Mouse (Mus musculus) midbrain, embryonic 11.5 days (tissue): ENCODE measurements around the gene Ms4a3. TPM values are rescaled to one million over a fixed set of nuclear protein-coding genes. Genes with fewer than 3 reads are reported as not detected.

Experiments
- ATAC-seq: fragments of 200-750 bp; cut with Nextera tagmentation; 2 replicates; pipeline ENCODE4 v1.8.0; 2017; ENCODE audit warnings: moderate TSS enrichment, moderate library complexity; ENCODE audit not compliant: low FRiP score
- DNase-seq: peaks from one replicate; pipeline ENCODE4 v3.0.0; 2015; ENCODE audit warnings: low spot score; ENCODE audit errors: missing footprints
- H3K27ac ChIP-seq: fragments of 300-500 bp; sonication (generic); 2 replicates; pipeline ENCODE4 v1.5.1; 2014; ENCODE audit warnings: low read depth, low read length
- H3K27me3 ChIP-seq: fragments of 300-500 bp; sonication (generic); 2 replicates; pipeline ENCODE4 v1.6.1; 2014; ENCODE audit warnings: mild to moderate bottlenecking, low read length, moderate library complexity, mixed read lengths; ENCODE audit not compliant: control insufficient read depth, insufficient read depth
- H3K36me3 ChIP-seq: fragments of 300-500 bp; sonication (generic); 2 replicates; pipeline ENCODE4 v1.6.1; 2014; ENCODE audit warnings: mild to moderate bottlenecking, low read length, moderate library complexity, mixed read lengths; ENCODE audit not compliant: control insufficient read depth, insufficient read depth
- H3K4me1 ChIP-seq: fragments of 300-500 bp; sonication (generic); 2 replicates; pipeline ENCODE4 v1.6.1; 2014; ENCODE audit warnings: low read length; ENCODE audit not compliant: control insufficient read depth, insufficient read depth
- H3K4me2 ChIP-seq: fragments of 300-500 bp; sonication (generic); 2 replicates; pipeline ENCODE4 v1.6.1; 2014; ENCODE audit warnings: mild to moderate bottlenecking, moderate library complexity
- H3K4me3 ChIP-seq: fragments of 300-500 bp; sonication (generic); 2 replicates; pipeline ENCODE4 v1.5.1; 2014; ENCODE audit warnings: low read depth, low read length
- H3K9ac ChIP-seq: fragments of 300-500 bp; sonication (generic); 2 replicates; pipeline ENCODE4 v1.6.1; 2014; ENCODE audit warnings: low read length
- H3K9me3 ChIP-seq: fragments of 300-500 bp; sonication (generic); 2 replicates; pipeline ENCODE4 v1.6.1; 2016; ENCODE audit warnings: low read length; ENCODE audit not compliant: control insufficient read depth
- WGBS: fragments of 180-500 bp; shearing (Covaris S2); extraction: QIAGEN DNeasy Blood & Tissue Kit; methylation state at CpG from one replicate; pipeline ENCODE4 v1.1.7; 2014; 5-methylcytosine and 5-hydroxymethylcytosine counted together
- polyA plus RNA-seq: library from polyadenylated mRNA; unstranded; fragments of >200 nt; fragmentation: Nextera tagmentation; extraction: Ambion mirVana; gene quantifications from 2 replicates; pipeline ENCODE4 v1.2.1, GENCODE M21; 2014

Ms4a3 gene
- polyA plus RNA-seq, result 0.14 TPM in 1 of 2 replicates, not detected in the other

- no peaks in the 10 kb centered on the region for H3K4me1 ChIP-seq
Observed at GRCm38 (mm10) chr19:11640732-11641131, at the start of gene Ms4a3. Gene Ms4a3, minus strand, starts transcription at chr19:11640851.

GRCm38 (mm10) chr19:11661562-11661961 is 20.9 kb upstream of the Ms4a3 start:
- Histone ChIP-seq H3K9ac (no peak overlapping the region), H3K27me3 (no peaks in the 10 kb centered on the region), H3K27ac (no peak overlapping the region), H3K4me3 (no peak overlapping the region), H3K9me3 (no peaks in the 10 kb centered on the region), H3K36me3 (no peaks in the 10 kb centered on the region), H3K4me1 (no peaks in the 10 kb centered on the region), H3K4me2 (no peak overlapping the region)
- ATAC-seq, result no peak
- DNase-seq, result no peak

More at GRCm38 (mm10) chr19:11640732-11641131, at the start of gene Ms4a3:
- H3K4me3 ChIP-seq, result no peak within 1 kb of the TSS
- no peak for ATAC-seq
- no peaks in the 10 kb centered on the region for H3K36me3 ChIP-seq
- H3K4me2 ChIP-seq, result no peak within 1 kb of the TSS
- no peak for DNase-seq
- WGBS, result 77% methylated on average over 1 of the region's 1 CpGs
- H3K27me3 ChIP-seq, result no peaks in the 10 kb centered on the region
- no peak within 1 kb of the TSS for H3K27ac ChIP-seq
- H3K9me3 ChIP-seq, result no peaks in the 10 kb centered on the region
- H3K9ac ChIP-seq, result no peak within 1 kb of the TSS

GRCm38 (mm10) chr19:11660459-11660858 is 19.8 kb upstream of the Ms4a3 start, which contains the start of gene Oosp2:
Gene Oosp2, minus strand, starts transcription at chr19:11660559.
- H3K36me3 ChIP-seq, result no peaks in the 10 kb centered on the region
- no peak for ATAC-seq
- H3K27ac ChIP-seq, result no peak within 1 kb of the TSS
- H3K4me1 ChIP-seq, result no peaks in the 10 kb centered on the region
- no peak within 1 kb of the TSS for H3K9ac ChIP-seq
- H3K4me2 ChIP-seq, result no peak within 1 kb of the TSS
- DNase-seq, result no peak
- 89% methylated on average over 5 of the region's 5 CpGs for WGBS
- no peaks in the 10 kb centered on the region for H3K9me3 ChIP-seq
- H3K27me3 ChIP-seq, result no peaks in the 10 kb centered on the region
- no peak within 1 kb of the TSS for H3K4me3 ChIP-seq

GRCm38 (mm10) chr19:11659142-11659541 is 18.5 kb upstream of the Ms4a3 start:
- WGBS, result 79% methylated on average over 2 of the region's 2 CpGs
- H3K4me2 ChIP-seq, result no peak overlapping the region

GRCm38 (mm10) chr19:11649564-11649963 is 8.9 kb upstream of the Ms4a3 start:
- no peak overlapping the region for H3K4me2 ChIP-seq
- H3K4me3 ChIP-seq, result no peak overlapping the region
- no peak overlapping the region for H3K9ac ChIP-seq
- H3K4me1 ChIP-seq, result no peaks in the 10 kb centered on the region
- no peak for DNase-seq
- ATAC-seq, result no peak
- H3K27me3 ChIP-seq, result no peaks in the 10 kb centered on the region
- H3K9me3 ChIP-seq, result no peaks in the 10 kb centered on the region
- H3K27ac ChIP-seq, result no peak overlapping the region
- H3K36me3 ChIP-seq, result no peaks in the 10 kb centered on the region
- WGBS, result 86% methylated on average over 4 of the region's 4 CpGs

More at GRCm38 (mm10) chr19:11659142-11659541, 18.5 kb upstream of the Ms4a3 start:
- H3K9ac ChIP-seq, result no peak overlapping the region
- ATAC-seq (no peak), DNase-seq (no peak)
- no peaks in the 10 kb centered on the region for H3K36me3 ChIP-seq
- H3K27me3 ChIP-seq, result no peaks in the 10 kb centered on the region
- no peak overlapping the region for H3K27ac ChIP-seq
- H3K4me1 ChIP-seq, result no peaks in the 10 kb centered on the region
- no peaks in the 10 kb centered on the region for H3K9me3 ChIP-seq
- no peak overlapping the region for H3K4me3 ChIP-seq

GRCm38 (mm10) chr19:11646166-11646565 is 5.5 kb upstream of the Ms4a3 start:
- Histone ChIP-seq H3K9me3 (no peaks in the 10 kb centered on the region), H3K36me3 (no peaks in the 10 kb centered on the region), H3K4me1 (no peaks in the 10 kb centered on the region), H3K27ac (no peak overlapping the region), H3K4me2 (no peak overlapping the region), H3K4me3 (no peak overlapping the region), H3K9ac (no peak overlapping the region), H3K27me3 (no peaks in the 10 kb centered on the region)
- WGBS, result 70% methylated on average over 3 of the region's 3 CpGs
- DNase-seq (no peak), ATAC-seq (no peak)

GRCm38 (mm10) chr19:11639038-11639437 is 1.6 kb downstream of the Ms4a3 start:
- Histone ChIP-seq H3K27ac (no peak overlapping the region), H3K9ac (no peak overlapping the region), H3K4me3 (no peak overlapping the region), H3K36me3 (no peaks in the 10 kb centered on the region), H3K4me1 (no peaks in the 10 kb centered on the region), H3K27me3 (no peaks in the 10 kb centered on the region), H3K4me2 (no peak overlapping the region), H3K9me3 (no peaks in the 10 kb centered on the region)
- DNase-seq, result no peak
- 84% methylated on average over 4 of the region's 4 CpGs for WGBS
- no peak for ATAC-seq

- DNase-seq, result no peak
- Histone ChIP-seq H3K4me2 (no peak overlapping the region), H3K36me3 (no peaks in the 10 kb centered on the region), H3K4me1 (no peaks in the 10 kb centered on the region), H3K9me3 (no peaks in the 10 kb centered on the region), H3K27ac (no peak overlapping the region), H3K27me3 (no peaks in the 10 kb centered on the region), H3K4me3 (no peak overlapping the region), H3K9ac (no peak overlapping the region)
- WGBS, result 86% methylated on average over 5 of the region's 5 CpGs
- ATAC-seq, result no peak
Observed at GRCm38 (mm10) chr19:11635572-11635971, 5.1 kb downstream of the Ms4a3 start.

GRCm38 (mm10) chr19:11634330-11634729 is 6.3 kb downstream of the Ms4a3 start:
- no peak overlapping the region for H3K9ac ChIP-seq
- no peaks in the 10 kb centered on the region for H3K27me3 ChIP-seq
- no peaks in the 10 kb centered on the region for H3K36me3 ChIP-seq
- no peak overlapping the region for H3K27ac ChIP-seq
- DNase-seq (no peak), ATAC-seq (no peak)
- no peaks in the 10 kb centered on the region for H3K4me1 ChIP-seq
- no peak overlapping the region for H3K4me3 ChIP-seq
- no peak overlapping the region for H3K4me2 ChIP-seq
- H3K9me3 ChIP-seq, result no peaks in the 10 kb centered on the region
- 84% methylated on average over 2 of the region's 2 CpGs for WGBS

- DNase-seq (no peak), ATAC-seq (no peak)
- Histone ChIP-seq H3K36me3 (no peaks in the 10 kb centered on the region), H3K27ac (no peak overlapping the region), H3K9me3 (no peaks in the 10 kb centered on the region), H3K4me1 (no peaks in the 10 kb centered on the region), H3K4me3 (no peak overlapping the region), H3K9ac (no peak overlapping the region), H3K4me2 (no peak overlapping the region), H3K27me3 (no peaks in the 10 kb centered on the region)
- 91% methylated on average over 1 of the region's 1 CpGs for WGBS
Observed at GRCm38 (mm10) chr19:11633732-11634131, 6.9 kb downstream of the Ms4a3 start.
